Mouse (Mus musculus): ENCODE measurements at regions not wholly inside any gene's neighbourhood (a gene's known extent, or its start where the extent isn't known, plus 50 kb on each side); places are given as distances from the start of the nearest gene placed in this dataset.
A peak's percentile ranks its signal among the peaks of the same experiment; 100 is the strongest.

GRCm38 (mm10) chr3:136444598-136444997 is 118.7 kb upstream of the Bank1 start:
- DNase-seq (ENCODE audit: low spot score), result no peak

GRCm38 (mm10) chr3:136442099-136442498 is 116.2 kb upstream of the Bank1 start:
- no peak for DNase-seq (ENCODE audit: low spot score)

DNA sequence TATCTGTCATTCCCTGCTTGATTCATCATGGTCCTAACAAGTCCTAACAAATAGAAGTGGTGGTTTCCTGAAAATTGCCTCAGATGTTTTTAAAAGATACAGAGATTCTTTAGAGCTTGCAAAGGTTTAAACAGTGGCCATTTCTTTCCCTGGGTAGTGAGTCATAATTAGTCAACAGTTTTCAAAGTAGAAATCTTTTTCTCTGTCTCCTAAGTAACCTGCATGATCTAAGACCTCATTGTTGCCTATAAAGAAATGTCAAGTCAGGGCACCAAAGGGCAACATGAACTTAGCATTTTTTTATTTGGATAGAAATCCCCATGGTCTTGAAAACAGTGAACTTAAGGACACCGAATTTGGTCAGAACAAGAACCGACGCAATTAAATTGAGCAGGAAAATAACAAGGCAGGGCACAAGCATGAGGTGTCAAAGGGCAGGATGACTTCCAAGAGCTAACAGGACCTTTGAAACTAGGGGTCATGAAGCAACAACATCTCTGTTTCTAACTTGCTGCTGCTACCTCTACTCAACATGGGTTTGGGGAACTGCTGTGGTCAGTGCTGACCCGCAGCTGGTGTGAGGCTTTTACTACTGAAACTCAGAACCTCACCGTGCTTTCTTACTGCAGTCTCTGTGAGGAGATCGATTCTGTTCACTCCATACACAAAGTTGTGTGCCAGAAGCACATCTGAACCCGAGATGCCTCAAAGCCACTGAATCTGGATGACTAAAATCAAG is 114.2 kb upstream of the Bank1 start:
- DNase-seq (ENCODE audit: low spot score), result peak; percentile 33

- DNase-seq (ENCODE audit: low spot score), result no peak
Observed at GRCm38 (mm10) chr3:136439350-136439749, 113.5 kb upstream of the Bank1 start.

DNA sequence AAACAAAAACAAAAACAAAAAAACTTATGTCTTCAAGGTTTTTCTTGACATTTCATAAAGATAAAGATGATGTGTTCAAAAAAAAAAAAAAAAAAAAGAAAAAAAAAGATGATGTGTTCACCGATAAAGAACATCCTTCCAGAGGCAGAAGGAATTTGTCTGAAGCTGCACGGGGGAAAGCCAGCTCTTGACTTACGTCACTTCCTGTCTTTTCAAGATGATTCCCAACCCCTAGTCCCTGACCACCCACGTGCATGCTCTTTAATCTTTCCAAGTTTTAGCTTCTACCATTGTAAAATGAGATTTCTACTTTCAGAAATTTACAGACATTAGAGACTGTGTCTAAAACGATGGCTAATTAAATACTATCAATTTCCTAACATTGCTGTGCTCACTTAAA is 108.5 kb upstream of the Bank1 start:
- DNase-seq (ENCODE audit: low spot score), result no peak

- DNase-seq (ENCODE audit: low spot score), result no peak
Observed at GRCm38 (mm10) chr3:136432072-136432471, 106.2 kb upstream of the Bank1 start.

GRCm38 (mm10) chr3:136427427-136427826 is 101.6 kb upstream of the Bank1 start:
- no peak for DNase-seq (ENCODE audit: low spot score)

GRCm38 (mm10) chr3:136426539-136427194 is 100.8 kb upstream of the Bank1 start:
- no peak for DNase-seq (ENCODE audit: low spot score)

- no peak for DNase-seq (ENCODE audit: low spot score)
Observed at GRCm38 (mm10) chr3:136421969-136422614, 96.2 kb upstream of the Bank1 start.

- no peak for DNase-seq (ENCODE audit: low spot score)
Observed at GRCm38 (mm10) chr3:136405606-136406005, 79.7 kb upstream of the Bank1 start.

- DNase-seq (ENCODE audit: low spot score), result no peak
Observed at GRCm38 (mm10) chr3:136383282-136383681, 57.4 kb upstream of the Bank1 start.

- no peak for DNase-seq (ENCODE audit: low spot score)
Observed at GRCm38 (mm10) chr3:136380644-136381043, 54.8 kb upstream of the Bank1 start.

DNA sequence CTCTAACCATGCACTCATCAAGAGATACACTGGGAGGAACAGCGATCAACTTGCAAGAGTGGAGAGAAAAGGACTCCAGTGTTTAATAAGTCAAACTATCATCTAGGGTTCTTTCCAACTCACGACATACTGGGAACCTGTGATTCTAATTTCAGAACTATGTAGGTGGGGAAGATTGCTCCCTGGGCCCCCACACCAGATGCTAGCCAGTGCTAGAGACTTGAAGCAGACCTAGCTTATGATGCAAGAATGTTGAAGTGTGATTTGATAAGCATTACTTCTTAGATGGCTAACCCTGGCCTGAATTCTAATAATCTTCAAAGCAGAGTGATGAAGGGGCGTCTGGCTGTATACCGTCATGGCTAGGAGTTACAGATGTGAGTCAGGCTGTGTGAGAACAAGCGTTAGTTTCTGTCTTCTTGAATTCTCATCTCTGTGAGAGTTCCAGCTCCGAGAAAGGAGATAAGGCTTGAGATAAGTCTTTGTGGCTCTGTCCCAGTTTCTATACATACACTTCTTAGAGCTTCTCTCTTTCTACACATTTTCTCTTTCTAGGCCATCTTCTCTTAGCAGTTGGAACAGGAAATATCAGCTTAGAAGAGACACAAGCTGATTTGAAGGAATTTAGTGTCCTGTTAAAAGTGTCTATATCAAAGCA is 54.0 kb upstream of the Bank1 start:
- no peak for DNase-seq (ENCODE audit: low spot score)

GRCm38 (mm10) chr3:136376893-136377292 is 51.0 kb upstream of the Bank1 start:
- no peak for DNase-seq (ENCODE audit: low spot score)

Measured in yolk sac, embryonic 10.5 days (tissue).